Mouse (Mus musculus) forebrain, embryonic 12.5 days (tissue): Measurements from ENCODE around the gene Kif26b. TPM values are rescaled to one million over a fixed set of nuclear protein-coding genes. Genes with fewer than 3 reads are reported as not detected.

ENCODE experiments used
- ATAC-seq: fragments of 200-750 bp; cut with Nextera tagmentation; 2 replicates; pipeline ENCODE4 v1.8.0; 2017; ENCODE audit warnings: moderate TSS enrichment; ENCODE audit not compliant: low FRiP score
- H3K27ac ChIP-seq: fragments of 300-500 bp; sonication (generic); 2 replicates; pipeline ENCODE4 v1.5.1; 2016; ENCODE audit warnings: mild to moderate bottlenecking
- H3K27me3 ChIP-seq: fragments of 300-500 bp; sonication (generic); 2 replicates; pipeline ENCODE4 v1.6.1; 2016; ENCODE audit warnings: mild to moderate bottlenecking
- H3K36me3 ChIP-seq: fragments of 300-500 bp; sonication (generic); replicated peaks from 2 replicates; pipeline ENCODE4 v1.6.1; 2016; ENCODE audit warnings: mild to moderate bottlenecking
- H3K4me1 ChIP-seq: fragments of 300-500 bp; sonication (generic); 2 replicates; pipeline ENCODE4 v1.6.1; 2016
- H3K4me2 ChIP-seq: fragments of 300-500 bp; sonication (generic); 2 replicates; pipeline ENCODE4 v1.6.1; 2016; ENCODE audit warnings: mild to moderate bottlenecking, moderate library complexity
- H3K4me3 ChIP-seq: fragments of 300-500 bp; sonication (generic); replicated peaks from 2 replicates; pipeline ENCODE4 v1.5.1; 2016; ENCODE audit warnings: mild to moderate bottlenecking
- H3K9ac ChIP-seq: fragments of 300-500 bp; sonication (generic); 2 replicates; pipeline ENCODE4 v1.6.1; 2016; ENCODE audit warnings: mild to moderate bottlenecking
- H3K9me3 ChIP-seq: fragments of 300-500 bp; sonication (generic); 2 replicates; pipeline ENCODE4 v1.6.1; 2016
- WGBS: fragments of 180-500 bp; shearing (Covaris S2); methylation state at CpG from one replicate; pipeline ENCODE4 v1.1.7; 2016; 5-methylcytosine and 5-hydroxymethylcytosine counted together
- polyA plus RNA-seq: library from polyadenylated mRNA; unstranded; fragments of >200 nt; fragmentation: Nextera tagmentation; extraction: Ambion mirVana; gene quantifications from 2 replicates; pipeline ENCODE4 v1.2.1, GENCODE M21; 2016

The Kif26b gene
- polyA plus RNA-seq, 1 experiment from 2014 or later: 7.0 TPM

DNA sequence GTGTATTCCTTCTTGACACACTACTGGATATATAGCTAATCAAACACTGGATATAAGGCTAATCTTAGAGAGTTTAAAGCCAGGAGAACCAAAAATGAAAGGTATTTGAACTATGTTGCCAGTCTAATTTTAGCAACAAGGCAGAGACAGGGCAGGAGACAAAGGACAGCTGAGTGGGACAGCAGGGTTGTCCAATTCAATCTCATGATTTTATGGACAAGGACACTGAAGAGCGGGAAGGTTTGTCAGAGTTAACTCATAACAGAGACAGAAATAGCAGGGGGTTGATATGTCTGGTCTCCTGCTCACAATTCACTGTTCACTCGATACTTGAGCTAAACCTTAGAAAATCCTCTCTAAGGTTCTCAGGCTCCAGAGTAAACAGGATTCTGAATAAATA, 187.5 kb downstream of the Kif26b start:
- ATAC-seq: no peak
- Histone ChIP-seq H3K36me3 (no peaks in the 10 kb centered on the region), H3K9me3 (no peaks in the 10 kb centered on the region), H3K27ac (no peak overlapping the region), H3K27me3 (no peaks in the 10 kb centered on the region), H3K4me3 (no peak overlapping the region), H3K9ac (no peak overlapping the region), H3K4me2 (no peak overlapping the region), H3K4me1 (no peaks in the 10 kb centered on the region; the same call in 1 of the 2 replicates)
- WGBS: 81% methylated on average over 2 of the region's 2 CpGs

DNA sequence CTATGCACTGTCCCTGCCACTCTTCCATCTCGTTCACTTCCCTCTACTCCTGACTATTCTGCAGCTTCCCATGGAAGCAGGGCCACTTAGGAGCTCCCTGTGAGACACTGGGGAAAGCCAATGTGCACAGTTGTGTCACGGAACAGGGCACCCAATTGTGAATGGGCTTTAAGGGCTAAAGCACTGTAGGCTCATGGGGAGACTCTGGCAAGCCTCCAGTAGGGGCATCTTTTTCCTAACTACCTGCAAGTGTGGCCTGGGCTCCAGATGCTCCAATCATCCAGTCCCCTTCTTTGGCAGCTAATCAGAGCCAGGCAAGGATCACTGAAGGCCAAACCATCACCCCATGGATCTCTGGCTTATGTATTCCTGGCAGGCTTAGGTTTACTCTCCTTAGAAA, 191.9 kb downstream of the Kif26b start:
- 59% methylated on average over 2 of the region's 2 CpGs for WGBS
- H3K36me3 ChIP-seq: no peaks in the 10 kb centered on the region
- H3K27me3 ChIP-seq: no peaks in the 10 kb centered on the region
- H3K4me3 ChIP-seq: no peak overlapping the region
- H3K9me3 ChIP-seq: no peaks in the 10 kb centered on the region
- H3K9ac ChIP-seq: no peak overlapping the region
- ATAC-seq: no peak
- no peak overlapping the region for H3K27ac ChIP-seq
- no peak overlapping the region for H3K4me2 ChIP-seq
- no peaks in the 10 kb centered on the region; the same call in 1 of the 2 replicates for H3K4me1 ChIP-seq

DNA sequence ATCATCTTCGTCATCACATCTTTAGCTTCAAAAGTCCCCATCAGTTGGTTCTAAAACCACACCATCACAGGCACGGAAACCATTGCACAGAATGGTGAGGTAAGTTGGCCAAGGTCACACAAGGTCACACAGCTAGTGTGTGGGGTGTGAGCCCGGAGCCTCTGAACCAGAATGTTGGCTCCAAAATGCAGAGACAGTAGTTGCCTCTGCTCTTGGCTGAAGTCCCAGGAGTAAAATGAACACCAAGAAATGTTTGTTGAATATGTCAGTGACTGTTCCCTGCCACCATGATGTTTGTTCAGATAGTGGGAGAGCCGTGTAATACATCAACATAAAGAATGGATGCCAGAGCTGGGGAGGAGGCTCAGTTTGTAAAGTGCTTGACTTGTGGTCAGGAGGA, 193.9 kb downstream of the Kif26b start:
- WGBS: 92% methylated on average over 4 of the region's 4 CpGs
- Histone ChIP-seq H3K4me3 (no peak overlapping the region), H3K27me3 (no peaks in the 10 kb centered on the region), H3K9ac (no peak overlapping the region), H3K9me3 (no peaks in the 10 kb centered on the region), H3K36me3 (no peaks in the 10 kb centered on the region), H3K4me2 (no peak overlapping the region), H3K27ac (no peak overlapping the region), H3K4me1 (no peaks in the 10 kb centered on the region; the same call in 1 of the 2 replicates)
- no peak for ATAC-seq

DNA sequence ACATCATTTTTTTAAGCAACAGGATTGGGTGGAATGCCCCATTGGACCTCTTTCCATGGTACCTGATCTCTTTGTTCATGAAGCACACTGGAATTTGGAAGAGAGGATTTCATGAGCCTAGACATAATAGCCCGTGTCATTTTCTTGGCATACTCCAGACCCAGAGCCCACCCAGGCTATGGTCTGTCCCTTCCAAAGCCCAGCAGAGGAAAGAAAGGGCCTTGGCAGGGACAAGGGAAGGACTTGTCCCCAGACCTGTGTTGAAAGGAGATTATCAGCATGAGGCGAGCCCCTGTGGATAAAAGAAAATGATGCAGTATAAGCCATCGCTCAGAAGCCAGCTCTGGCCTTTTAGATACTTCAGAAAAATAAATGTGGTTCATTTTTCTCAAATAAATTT, 196.6 kb downstream of the Kif26b start:
- H3K36me3 ChIP-seq: no peaks in the 10 kb centered on the region
- H3K9me3 ChIP-seq: no peaks in the 10 kb centered on the region
- no peak overlapping the region for H3K4me2 ChIP-seq
- 57% methylated on average over 3 of the region's 3 CpGs for WGBS
- ATAC-seq: no peak
- no peaks in the 10 kb centered on the region for H3K27me3 ChIP-seq
- H3K4me1 ChIP-seq: no peaks in the 10 kb centered on the region; the same call in 1 of the 2 replicates
- no peak overlapping the region for H3K27ac ChIP-seq
- H3K9ac ChIP-seq: no peak overlapping the region
- H3K4me3 ChIP-seq: no peak overlapping the region

DNA sequence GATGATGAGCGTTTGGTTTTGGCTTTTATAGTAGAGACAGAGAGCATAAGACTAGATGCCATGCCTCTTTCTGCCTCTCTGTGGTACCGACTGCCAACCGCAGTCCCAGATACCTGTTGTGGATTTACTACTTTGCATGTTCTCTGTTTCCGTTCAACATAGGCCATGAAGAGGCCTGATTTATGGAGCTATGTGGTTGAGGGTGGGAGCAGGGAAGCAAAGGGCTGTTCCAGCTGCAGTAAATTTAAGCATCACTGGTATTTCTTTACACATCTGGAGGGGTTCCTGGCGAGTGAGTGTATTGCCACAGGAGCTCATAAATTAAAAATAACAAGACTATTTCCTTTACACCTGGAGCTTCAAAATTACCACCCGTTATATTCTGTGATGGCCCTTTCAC, 199.3 kb downstream of the Kif26b start:
- H3K4me3 ChIP-seq: no peak overlapping the region
- no peak overlapping the region for H3K9ac ChIP-seq
- H3K36me3 ChIP-seq: no peaks in the 10 kb centered on the region
- no peaks in the 10 kb centered on the region for H3K4me1 ChIP-seq
- H3K27ac ChIP-seq: no peak overlapping the region
- no peaks in the 10 kb centered on the region for H3K27me3 ChIP-seq
- no peaks in the 10 kb centered on the region for H3K9me3 ChIP-seq
- no peak for ATAC-seq
- no peak overlapping the region for H3K4me2 ChIP-seq
- WGBS: 89% methylated on average over 6 of the region's 6 CpGs

DNA sequence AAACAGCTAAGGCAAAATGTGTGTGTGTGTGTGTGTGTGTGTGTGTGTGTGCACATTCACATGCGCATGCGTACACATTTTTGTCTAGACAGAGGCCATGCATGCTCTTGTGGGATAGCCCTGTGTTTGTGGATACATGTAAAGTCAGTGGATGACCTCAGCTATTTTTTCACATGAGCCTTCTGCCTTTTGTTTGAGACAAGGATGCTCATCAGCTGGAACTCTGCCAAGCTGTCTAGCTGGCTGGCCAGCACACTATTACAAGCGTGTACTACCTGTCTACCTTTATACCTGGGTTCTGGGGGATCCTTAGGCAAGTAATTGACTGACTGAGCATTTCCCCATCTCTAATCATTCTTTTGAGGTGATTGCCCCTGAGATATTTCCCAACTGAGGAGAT, 201.3 kb downstream of the Kif26b start:
- Histone ChIP-seq H3K27ac (no peak overlapping the region), H3K27me3 (no peaks in the 10 kb centered on the region), H3K4me3 (no peak overlapping the region), H3K9me3 (no peaks in the 10 kb centered on the region), H3K4me2 (no peak overlapping the region), H3K9ac (no peak overlapping the region), H3K4me1 (no peaks in the 10 kb centered on the region), H3K36me3 (no peaks in the 10 kb centered on the region)
- 98% methylated on average over 3 of the region's 3 CpGs for WGBS
- no peak for ATAC-seq

DNA sequence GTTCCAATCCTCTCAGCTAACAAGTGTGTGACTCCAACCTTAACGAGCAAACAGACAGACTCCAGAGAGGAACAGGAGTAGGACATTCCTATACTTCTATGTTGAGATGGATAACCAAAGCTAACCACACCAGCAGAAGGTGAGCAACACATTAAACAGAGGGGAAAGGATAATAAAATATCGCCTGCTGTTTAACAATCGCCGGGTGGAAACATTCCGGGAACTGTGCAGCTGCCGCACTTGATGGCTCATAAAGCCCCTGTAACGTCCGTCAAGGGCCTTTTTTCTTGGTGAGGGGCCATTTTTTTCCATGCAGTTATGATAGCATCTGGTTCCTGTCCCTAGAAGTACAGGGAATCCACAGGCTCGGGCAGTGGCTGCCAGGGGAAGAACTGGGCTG, 204.1 kb downstream of the Kif26b start:
- 77% methylated on average over 9 of the region's 9 CpGs for WGBS
- Histone ChIP-seq H3K27ac (no peak overlapping the region), H3K9me3 (no peaks in the 10 kb centered on the region), H3K4me3 (no peak overlapping the region), H3K9ac (no peak overlapping the region), H3K4me1 (no peaks in the 10 kb centered on the region), H3K4me2 (no peak overlapping the region), H3K27me3 (no peaks in the 10 kb centered on the region), H3K36me3 (no peaks in the 10 kb centered on the region)
- ATAC-seq: no peak

DNA sequence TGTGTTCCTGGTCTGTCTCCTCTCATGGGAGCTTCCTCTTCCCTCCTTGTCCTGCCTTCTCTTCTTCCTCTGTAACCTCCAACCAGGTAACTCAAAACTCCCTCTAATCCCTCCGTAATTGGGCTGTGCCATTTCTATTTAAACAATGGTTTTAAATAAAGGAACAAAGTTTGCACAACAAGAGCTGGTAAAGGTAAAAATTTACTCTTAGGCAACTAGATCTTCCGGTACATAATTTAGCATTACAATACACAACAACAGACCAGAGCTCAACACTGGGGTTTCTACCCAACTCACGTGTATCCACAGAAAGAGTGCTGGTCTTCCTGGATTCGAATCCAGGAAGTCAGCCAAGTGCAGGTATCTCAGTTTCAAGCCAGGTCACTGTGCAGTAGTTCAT, 205.7 kb downstream of the Kif26b start:
- Histone ChIP-seq H3K36me3 (no peaks in the 10 kb centered on the region), H3K4me1 (no peaks in the 10 kb centered on the region), H3K27me3 (no peaks in the 10 kb centered on the region), H3K4me2 (no peak overlapping the region), H3K9ac (no peak overlapping the region), H3K4me3 (no peak overlapping the region), H3K27ac (no peak overlapping the region), H3K9me3 (no peaks in the 10 kb centered on the region)
- ATAC-seq: no peak
- WGBS: 62% methylated on average over 4 of the region's 4 CpGs

DNA sequence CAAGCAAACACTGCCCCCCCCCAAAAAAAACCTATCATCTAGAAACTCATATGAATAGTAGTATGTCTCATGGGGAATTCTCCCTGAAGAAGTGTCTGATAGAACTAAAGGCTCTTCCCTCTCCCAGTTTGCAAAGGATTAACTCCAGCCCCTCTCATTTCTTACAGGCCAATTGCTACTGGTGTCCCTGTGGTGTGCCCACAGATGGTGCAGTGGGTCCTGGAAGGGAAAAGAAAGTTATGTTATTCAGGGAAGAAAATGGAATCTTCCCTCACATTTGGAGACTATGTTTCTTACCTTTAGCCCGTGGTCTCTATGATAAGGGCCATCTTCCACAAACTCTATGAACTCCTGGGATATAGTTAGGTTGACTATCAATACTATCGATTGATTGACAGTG, 208.0 kb downstream of the Kif26b start:
- H3K36me3 ChIP-seq: no peaks in the 10 kb centered on the region
- H3K9ac ChIP-seq: no peak overlapping the region
- H3K9me3 ChIP-seq: no peaks in the 10 kb centered on the region
- no peak overlapping the region for H3K4me3 ChIP-seq
- H3K27ac ChIP-seq: no peak overlapping the region
- H3K27me3 ChIP-seq: no peaks in the 10 kb centered on the region
- H3K4me1 ChIP-seq: 0 out of 2 replicates have a peak, but pooled peaks cover 4% of the 10 kb centered on the region
- WGBS: 94% methylated on average over 2 of the region's 2 CpGs
- H3K4me2 ChIP-seq: no peak overlapping the region
- no peak for ATAC-seq

DNA sequence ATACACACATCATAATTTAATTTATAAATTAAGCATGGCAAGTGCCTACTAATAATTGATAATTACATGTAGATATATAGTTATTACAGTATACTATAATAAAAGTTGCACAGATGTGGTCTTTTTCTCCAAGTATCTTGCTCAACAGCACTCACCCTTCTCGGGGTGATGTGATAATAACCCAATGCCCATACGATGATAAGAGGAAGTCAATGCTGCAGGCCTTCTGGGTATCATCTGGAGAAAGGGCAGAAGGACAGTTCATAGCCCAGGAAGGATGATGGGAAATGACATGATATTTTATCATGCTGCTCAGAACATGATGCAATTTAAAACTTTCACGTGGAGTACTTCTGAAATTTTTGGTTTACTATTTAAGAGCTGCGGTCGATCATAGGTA, 214.9 kb downstream of the Kif26b start:
- 77% methylated on average over 5 of the region's 5 CpGs for WGBS
- H3K9ac ChIP-seq: no peak overlapping the region
- no peak for ATAC-seq

DNA sequence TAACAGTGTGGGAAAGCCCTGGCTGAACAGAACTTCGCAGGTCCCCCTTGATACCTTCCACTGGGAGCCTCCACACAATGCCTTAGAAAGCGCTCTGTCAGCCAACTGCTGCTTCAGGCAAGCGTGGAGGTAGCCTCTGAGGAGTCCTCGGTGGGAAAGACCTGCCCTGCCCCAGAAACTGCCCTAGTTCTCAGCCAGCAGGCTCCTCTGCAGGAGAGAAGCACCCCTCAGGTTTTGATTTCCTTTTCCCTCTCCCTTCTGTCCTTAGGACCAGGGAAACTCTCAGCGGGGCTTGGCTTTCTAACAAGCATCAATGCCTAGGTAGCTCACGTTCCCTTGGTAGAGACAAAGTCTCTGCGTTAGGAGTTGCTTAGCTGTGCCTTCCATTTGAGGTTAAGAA, 215.6 kb downstream of the Kif26b start:
- WGBS: 60% methylated on average over 7 of the region's 7 CpGs
- no peak overlapping the region for H3K9ac ChIP-seq
- H3K36me3 ChIP-seq: no peaks in the 10 kb centered on the region
- peaks cover 4% of the 10 kb centered on the region; the same call in 1 of the 2 replicates for H3K4me1 ChIP-seq
- H3K9me3 ChIP-seq: no peaks in the 10 kb centered on the region
- H3K4me2 ChIP-seq: no peak overlapping the region
- no peak overlapping the region for H3K27ac ChIP-seq
- no peak overlapping the region for H3K4me3 ChIP-seq
- ATAC-seq: no peak
- H3K27me3 ChIP-seq: 0 out of 2 replicates have a peak, but pooled peaks cover 6% of the 10 kb centered on the region

More for the DNA sequence above, 214.9 kb downstream of the Kif26b start:
- H3K9me3 ChIP-seq: no peaks in the 10 kb centered on the region
- no peak overlapping the region for H3K4me3 ChIP-seq
- peaks cover 4% of the 10 kb centered on the region; the same call in 1 of the 2 replicates for H3K4me1 ChIP-seq
- no peaks in the 10 kb centered on the region for H3K36me3 ChIP-seq
- no peak overlapping the region for H3K4me2 ChIP-seq
- no peak overlapping the region for H3K27ac ChIP-seq
- 0 out of 2 replicates have a peak, but pooled peaks cover 6% of the 10 kb centered on the region for H3K27me3 ChIP-seq

DNA sequence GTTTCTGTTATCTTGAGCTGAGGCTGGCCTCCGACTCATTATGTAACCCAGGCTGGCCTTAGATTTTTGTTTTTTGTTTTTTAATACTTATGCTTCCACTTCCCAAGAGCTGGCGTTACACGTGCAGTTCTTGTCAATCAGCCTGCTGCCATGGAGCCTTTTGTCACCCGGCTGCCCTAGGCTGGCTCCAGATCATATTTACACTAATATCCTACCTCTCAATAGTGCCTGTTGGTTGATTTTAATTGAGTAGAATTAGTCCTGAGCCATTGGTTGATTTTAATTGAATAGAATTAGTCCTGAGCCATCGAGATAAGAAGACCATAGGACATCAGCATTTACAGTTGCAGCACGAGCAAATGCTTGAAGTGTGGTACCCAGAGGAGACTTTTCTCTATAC, 216.0 kb downstream of the Kif26b start:
- no peak overlapping the region for H3K4me2 ChIP-seq
- no peaks in the 10 kb centered on the region for H3K9me3 ChIP-seq
- no peak for ATAC-seq
- peaks cover 4% of the 10 kb centered on the region; the same call in 1 of the 2 replicates for H3K4me1 ChIP-seq
- no peak overlapping the region for H3K27ac ChIP-seq
- no peak overlapping the region for H3K9ac ChIP-seq
- 0 out of 2 replicates have a peak, but pooled peaks cover 6% of the 10 kb centered on the region for H3K27me3 ChIP-seq
- H3K4me3 ChIP-seq: no peak overlapping the region
- WGBS: 61% methylated on average over 6 of the region's 6 CpGs
- H3K36me3 ChIP-seq: no peaks in the 10 kb centered on the region

DNA sequence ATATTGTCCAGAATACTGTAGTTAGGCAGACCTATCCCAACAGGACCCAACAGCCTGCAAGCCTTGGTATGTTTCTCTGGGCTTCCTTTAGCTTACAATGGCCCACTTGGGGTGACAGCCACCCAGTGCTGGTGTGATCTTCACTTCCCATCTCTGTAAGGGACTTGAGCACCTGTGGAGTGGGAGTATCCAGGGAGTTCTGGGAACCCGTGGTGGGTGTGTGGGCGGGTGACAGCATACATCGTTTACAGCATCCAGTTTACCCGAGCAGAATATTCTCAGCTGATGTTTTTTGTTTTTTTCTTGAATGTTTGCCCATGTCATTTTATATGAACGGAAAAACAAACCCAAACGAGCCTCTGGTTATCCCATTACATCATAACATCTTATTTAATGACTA, 216.5 kb downstream of the Kif26b start:
- H3K9me3 ChIP-seq: no peaks in the 10 kb centered on the region
- 0 out of 2 replicates have a peak, but pooled peaks cover 6% of the 10 kb centered on the region for H3K27me3 ChIP-seq
- peaks cover 4% of the 10 kb centered on the region; the same call in 1 of the 2 replicates for H3K4me1 ChIP-seq
- no peak for ATAC-seq
- H3K4me2 ChIP-seq: no peak overlapping the region
- H3K36me3 ChIP-seq: no peaks in the 10 kb centered on the region
- 85% methylated on average over 6 of the region's 6 CpGs for WGBS
- H3K4me3 ChIP-seq: no peak overlapping the region
- no peak overlapping the region for H3K27ac ChIP-seq
- H3K9ac ChIP-seq: no peak overlapping the region
